Mouse (Mus musculus) embryonic facial prominence, embryonic 12.5 days (tissue): ENCODE measurements around the gene Hk1. TPM values are rescaled to one million over a fixed set of nuclear protein-coding genes. Genes with fewer than 3 reads are reported as not detected.
A peak's percentile ranks its signal among the peaks of the same experiment; 100 is the strongest.

Experiments
- ATAC-seq: fragments of 200-750 bp; cut with Nextera tagmentation; 2 replicates; pipeline ENCODE4 v1.8.0; 2017; ENCODE audit not compliant: insufficient number of reproducible peaks, insufficient read depth, low FRiP score, low TSS enrichment
- H3K27ac ChIP-seq: fragments of 300-500 bp; sonication (generic); 2 replicates; pipeline ENCODE4 v1.5.1; 2016; ENCODE audit warnings: mild to moderate bottlenecking
- H3K27me3 ChIP-seq: fragments of 300-500 bp; sonication (generic); 2 replicates; pipeline ENCODE4 v1.6.1; 2016; ENCODE audit warnings: mild to moderate bottlenecking, moderate library complexity
- H3K36me3 ChIP-seq: fragments of 300-500 bp; sonication (generic); 2 replicates; pipeline ENCODE4 v1.6.1; 2016; ENCODE audit warnings: mild to moderate bottlenecking
- H3K4me1 ChIP-seq: fragments of 300-500 bp; sonication (generic); 2 replicates; pipeline ENCODE4 v1.6.1; 2016
- H3K4me2 ChIP-seq: fragments of 300-500 bp; sonication (generic); replicated peaks from 2 replicates; pipeline ENCODE4 v1.6.1; 2016; ENCODE audit warnings: mild to moderate bottlenecking, moderate library complexity
- H3K4me3 ChIP-seq: fragments of 300-500 bp; sonication (generic); 2 replicates; pipeline ENCODE4 v1.5.1; 2016; ENCODE audit warnings: mild to moderate bottlenecking
- H3K9ac ChIP-seq: fragments of 300-500 bp; sonication (generic); 2 replicates; pipeline ENCODE4 v1.6.1; 2016; ENCODE audit warnings: mild to moderate bottlenecking, moderate library complexity
- H3K9me3 ChIP-seq: fragments of 300-500 bp; sonication (generic); 2 replicates; pipeline ENCODE4 v1.6.1; 2016; ENCODE audit warnings: mild to moderate bottlenecking, moderate library complexity
- WGBS: fragments of 180-500 bp; shearing (Covaris S2); methylation state at CpG from one replicate; pipeline ENCODE4 v1.1.7; 2016; 5-methylcytosine and 5-hydroxymethylcytosine counted together
- polyA plus RNA-seq: library from polyadenylated mRNA; unstranded; fragments of >200 nt; fragmentation: Nextera tagmentation; extraction: Ambion mirVana; gene quantifications from 2 replicates; pipeline ENCODE4 v1.2.1, GENCODE M21; 2016

The Hk1 gene
- polyA plus RNA-seq, 1 experiment from 2014 or later: 40.4 TPM

DNA sequence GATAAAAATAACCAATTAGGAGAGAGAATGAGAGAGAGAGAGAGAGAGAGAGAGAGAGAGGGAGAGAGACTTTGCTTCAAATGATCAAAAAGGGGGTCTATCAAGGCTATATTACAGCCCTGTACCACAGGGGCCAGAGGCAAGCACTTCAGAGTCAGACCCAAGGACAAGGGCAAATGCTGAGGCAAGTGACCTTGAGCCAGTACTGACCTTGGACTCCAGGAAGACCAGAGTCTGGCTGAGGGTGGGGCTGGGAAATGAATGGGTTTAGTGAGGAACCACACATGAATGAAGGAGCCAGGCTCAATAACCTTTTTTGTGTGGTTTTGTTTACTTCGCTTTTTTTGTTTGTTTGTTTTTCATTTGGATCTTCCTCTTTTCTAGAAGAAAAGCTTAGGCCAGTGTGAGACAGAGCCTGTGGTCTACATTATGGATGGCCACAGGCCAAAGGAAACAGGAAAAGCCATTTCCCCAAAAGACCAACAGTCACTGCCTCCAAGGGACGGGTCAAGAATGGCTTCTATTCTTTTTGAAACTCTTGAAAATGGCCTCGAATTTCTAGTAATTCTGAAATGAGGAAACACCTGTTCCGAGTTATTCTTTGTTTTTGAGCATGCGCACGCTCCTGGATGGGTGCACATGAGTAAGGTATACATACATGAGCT is 92.1 kb downstream of the Hk1 start:
- Histone ChIP-seq H3K4me1 (no peaks in the 10 kb centered on the region), H3K27ac (no peak overlapping the region), H3K4me2 (no peak overlapping the region), H3K27me3 (no peaks in the 10 kb centered on the region), H3K9ac (no peak overlapping the region), H3K36me3 (peaks cover 45% of the 10 kb centered on the region), H3K4me3 (no peak overlapping the region), H3K9me3 (no peaks in the 10 kb centered on the region)
- no peak for ATAC-seq
- WGBS: 58% methylated on average over 6 of the region's 6 CpGs

GRCm38 (mm10) chr10:62283206-62283792 is 96.4 kb downstream of the Hk1 start:
- Histone ChIP-seq H3K27ac (no peak overlapping the region), H3K4me2 (no peak overlapping the region), H3K4me3 (no peak overlapping the region), H3K9ac (no peak overlapping the region), H3K36me3 (peaks cover 55% of the 10 kb centered on the region), H3K9me3 (no peaks in the 10 kb centered on the region), H3K27me3 (no peaks in the 10 kb centered on the region), H3K4me1 (no peaks in the 10 kb centered on the region)
- no peak for ATAC-seq
- WGBS: 81% methylated on average over 4 of the region's 4 CpGs

DNA sequence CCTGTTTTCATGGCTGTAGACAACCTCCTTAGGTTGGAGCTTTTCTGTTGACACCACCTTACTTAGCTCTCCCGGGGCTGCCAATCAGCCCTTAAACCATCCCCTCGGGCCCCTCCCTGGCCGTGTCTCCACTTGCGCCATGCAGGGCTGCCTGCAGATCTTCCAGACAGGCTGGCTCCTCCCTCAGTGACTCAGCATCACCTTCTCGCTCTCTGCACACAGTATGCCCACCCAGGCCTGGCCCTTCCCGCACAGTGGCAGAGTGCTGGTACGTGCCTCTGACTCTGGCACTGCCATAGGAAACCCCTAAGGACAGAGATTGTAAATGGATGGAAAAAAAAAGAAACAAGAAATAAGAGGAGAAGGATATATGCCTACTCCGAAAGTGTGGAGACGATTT is 96.9 kb downstream of the Hk1 start:
- Histone ChIP-seq H3K27ac (no peak overlapping the region), H3K9me3 (no peaks in the 10 kb centered on the region), H3K4me2 (no peak overlapping the region), H3K4me1 (no peaks in the 10 kb centered on the region), H3K4me3 (no peak overlapping the region), H3K36me3 (peaks cover 55% of the 10 kb centered on the region), H3K27me3 (no peaks in the 10 kb centered on the region), H3K9ac (no peak overlapping the region)
- ATAC-seq: no peak
- WGBS: 39% methylated on average over 9 of the region's 9 CpGs

DNA sequence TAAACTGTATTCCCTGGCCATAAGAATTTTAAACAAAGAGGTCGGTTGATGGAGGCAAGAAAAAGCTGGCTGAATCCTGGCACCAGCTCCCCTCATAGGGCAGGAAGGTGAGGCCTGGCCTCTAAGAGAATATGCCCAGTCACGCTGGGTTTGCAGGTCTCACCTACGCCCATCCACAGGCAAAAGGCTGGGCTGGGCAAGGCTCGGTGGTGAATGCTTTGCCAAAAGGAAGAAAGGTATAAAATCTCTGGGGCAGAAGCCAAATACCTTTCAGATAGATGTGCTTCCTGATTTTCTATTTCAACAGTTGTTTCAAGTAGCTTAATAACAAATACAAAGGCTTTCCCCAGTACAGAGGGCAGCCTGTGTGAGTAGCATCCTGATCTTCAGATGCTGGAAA is 100.0 kb downstream of the Hk1 start:
- Histone ChIP-seq H3K36me3 (peaks cover 46% of the 10 kb centered on the region), H3K9me3 (no peaks in the 10 kb centered on the region)

GRCm38 (mm10) chr10:62279066-62279465 is 100.6 kb downstream of the Hk1 start:
- H3K9ac ChIP-seq: no peak overlapping the region
- H3K27ac ChIP-seq: no peak overlapping the region; the same call in 1 of the 2 replicates
- H3K36me3 ChIP-seq: peaks cover 43% of the 10 kb centered on the region
- H3K4me2 ChIP-seq: no peak overlapping the region
- H3K4me1 ChIP-seq: no peaks in the 10 kb centered on the region
- no peak overlapping the region for H3K4me3 ChIP-seq
- no peaks in the 10 kb centered on the region for H3K27me3 ChIP-seq
- 67% methylated on average over 3 of the region's 3 CpGs for WGBS
- H3K9me3 ChIP-seq: no peaks in the 10 kb centered on the region
- no peak for ATAC-seq

More for the DNA sequence above, 100.0 kb downstream of the Hk1 start:
- H3K27ac ChIP-seq: no peak overlapping the region
- no peaks in the 10 kb centered on the region for H3K4me1 ChIP-seq
- no peak for ATAC-seq
- H3K4me2 ChIP-seq: no peak overlapping the region
- H3K27me3 ChIP-seq: no peaks in the 10 kb centered on the region
- no peak overlapping the region for H3K9ac ChIP-seq
- H3K4me3 ChIP-seq: no peak overlapping the region
- WGBS: 84% methylated on average over 4 of the region's 4 CpGs

GRCm38 (mm10) chr10:62277499-62278293 is 102.0 kb downstream of the Hk1 start:
- Histone ChIP-seq H3K27ac (no peak overlapping the region), H3K9ac (no peak overlapping the region), H3K9me3 (no peaks in the 10 kb centered on the region), H3K36me3 (peaks cover 37% of the 10 kb centered on the region), H3K27me3 (no peaks in the 10 kb centered on the region), H3K4me1 (no peaks in the 10 kb centered on the region), H3K4me3 (no peak overlapping the region), H3K4me2 (no peak overlapping the region)
- ATAC-seq: no peak
- 91% methylated on average over 18 of the region's 19 CpGs for WGBS

DNA sequence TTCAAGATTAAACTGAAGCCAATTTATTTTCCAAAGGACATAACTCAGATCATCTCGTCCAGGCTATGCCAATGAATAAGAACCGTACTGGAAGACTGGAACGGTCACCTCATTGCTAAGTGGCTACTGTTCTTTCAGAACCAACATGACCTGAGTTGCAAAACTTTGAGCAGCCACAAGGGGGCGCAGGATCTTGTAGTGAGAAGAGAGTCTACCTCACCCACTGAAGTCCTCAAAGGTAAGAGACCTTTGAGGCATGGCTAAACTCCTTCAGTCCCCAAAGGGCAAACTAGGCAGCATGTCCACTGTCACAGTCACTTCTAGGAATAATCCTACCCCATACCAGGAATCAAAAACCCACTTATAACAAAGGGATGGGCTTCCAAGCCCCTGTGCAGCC is 104.5 kb downstream of the Hk1 start:
- H3K4me2 ChIP-seq: no peak overlapping the region
- peaks cover 28% of the 10 kb centered on the region for H3K36me3 ChIP-seq
- H3K27me3 ChIP-seq: no peaks in the 10 kb centered on the region
- no peak for ATAC-seq
- H3K4me3 ChIP-seq: no peak overlapping the region
- 38% methylated on average over 4 of the region's 4 CpGs for WGBS
- H3K27ac ChIP-seq: no peak overlapping the region
- no peak overlapping the region for H3K9ac ChIP-seq
- H3K9me3 ChIP-seq: no peaks in the 10 kb centered on the region
- H3K4me1 ChIP-seq: no peaks in the 10 kb centered on the region

DNA sequence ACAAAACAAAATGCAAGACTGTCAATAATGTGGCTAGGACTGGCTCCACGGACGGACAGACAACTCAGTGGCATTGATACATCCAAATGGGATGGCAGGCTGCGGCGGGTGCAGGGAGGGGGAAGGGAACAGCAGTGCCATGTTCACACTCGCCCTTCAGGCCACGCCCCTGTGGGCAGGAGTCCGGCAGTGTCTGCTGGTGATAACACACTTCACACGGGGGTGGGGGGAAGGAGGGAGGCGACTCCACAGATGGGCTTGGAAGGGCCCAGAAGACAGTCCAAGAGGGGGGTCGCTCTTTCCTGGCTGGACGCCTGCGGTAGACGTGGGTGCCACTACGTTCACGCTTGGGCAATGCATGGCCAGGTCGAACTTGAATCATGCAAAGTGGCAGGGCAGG is 110.4 kb downstream of the Hk1 start:
- Histone ChIP-seq H3K27me3 (no peaks in the 10 kb centered on the region), H3K27ac (no peak overlapping the region), H3K4me3 (no peak overlapping the region), H3K4me1 (no peaks in the 10 kb centered on the region), H3K9ac (no peak overlapping the region), H3K4me2 (no peak overlapping the region), H3K36me3 (peaks cover 29% of the 10 kb centered on the region), H3K9me3 (no peaks in the 10 kb centered on the region)
- 83% methylated on average over 16 of the region's 16 CpGs for whole genome bisulfite sequencing
- no peak for ATAC-seq

DNA sequence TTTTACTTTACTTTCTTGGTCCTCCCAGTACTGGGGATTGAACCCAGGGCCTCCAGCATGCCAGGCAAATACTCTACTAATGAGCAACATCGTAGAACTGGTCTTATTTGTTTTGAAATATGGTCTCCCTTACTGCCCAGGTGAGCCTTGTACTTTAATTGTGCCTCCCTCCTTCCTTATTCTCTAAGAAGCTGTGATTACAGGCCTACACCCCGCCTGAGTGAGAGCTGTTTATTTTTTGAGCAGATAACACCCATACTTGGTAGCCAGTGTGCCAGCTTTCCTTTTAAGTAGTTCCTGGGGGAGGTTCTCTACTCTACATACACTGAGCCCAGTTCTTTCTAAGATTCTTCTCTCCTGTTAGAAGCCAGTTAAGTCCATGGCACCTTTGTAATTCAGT is 115.4 kb downstream of the Hk1 start:
- Histone ChIP-seq H3K4me1 (no peaks in the 10 kb centered on the region), H3K4me3 (no peak overlapping the region), H3K9me3 (no peaks in the 10 kb centered on the region), H3K27me3 (no peaks in the 10 kb centered on the region), H3K27ac (no peak overlapping the region), H3K4me2 (no peak overlapping the region), H3K36me3 (peaks cover 5% of the 10 kb centered on the region), H3K9ac (no peak overlapping the region)
- no peak for ATAC-seq
- WGBS: 73% methylated on average over 2 of the region's 2 CpGs

GRCm38 (mm10) chr10:62261115-62261886 is 118.4 kb downstream of the Hk1 start:
- Histone ChIP-seq H3K9ac (no peak overlapping the region), H3K27ac (no peak overlapping the region), H3K4me3 (no peak overlapping the region), H3K9me3 (no peaks in the 10 kb centered on the region), H3K27me3 (no peaks in the 10 kb centered on the region), H3K4me1 (no peaks in the 10 kb centered on the region), H3K4me2 (no peak overlapping the region), H3K36me3 (no peaks in the 10 kb centered on the region)
- WGBS: 16% methylated on average over 18 of the region's 18 CpGs
- 0 out of 2 replicates have a peak, but pooled peaks have one; percentile 43 for ATAC-seq

GRCm38 (mm10) chr10:62258298-62258697 is 121.4 kb downstream of the Hk1 start:
- H3K9me3 ChIP-seq: no peaks in the 10 kb centered on the region
- whole genome bisulfite sequencing: 89% methylated on average over 5 of the region's 5 CpGs
- no peak overlapping the region for H3K4me3 ChIP-seq
- H3K36me3 ChIP-seq: no peaks in the 10 kb centered on the region
- no peak overlapping the region for H3K9ac ChIP-seq
- H3K4me1 ChIP-seq: no peaks in the 10 kb centered on the region
- ATAC-seq: no peak
- H3K4me2 ChIP-seq: no peak overlapping the region
- H3K27ac ChIP-seq: no peak overlapping the region
- H3K27me3 ChIP-seq: no peaks in the 10 kb centered on the region
